Mouse (Mus musculus) erythroblast, embryonic 14.5 days (primary cell): ENCODE results near the gene Chic2.

Source experiments
- GATA1 ChIP-seq: IDR thresholded peaks from 2 replicates; pipeline ENCODE4 v1.6.1; 2012; ENCODE audit warnings: low read length, inconsistent platforms, mixed read lengths
- TAL1 ChIP-seq: IDR thresholded peaks from 3 replicates; pipeline ENCODE4 v1.6.1; 2012; ENCODE audit warnings: low read length, inconsistent platforms, mixed read lengths

DNA sequence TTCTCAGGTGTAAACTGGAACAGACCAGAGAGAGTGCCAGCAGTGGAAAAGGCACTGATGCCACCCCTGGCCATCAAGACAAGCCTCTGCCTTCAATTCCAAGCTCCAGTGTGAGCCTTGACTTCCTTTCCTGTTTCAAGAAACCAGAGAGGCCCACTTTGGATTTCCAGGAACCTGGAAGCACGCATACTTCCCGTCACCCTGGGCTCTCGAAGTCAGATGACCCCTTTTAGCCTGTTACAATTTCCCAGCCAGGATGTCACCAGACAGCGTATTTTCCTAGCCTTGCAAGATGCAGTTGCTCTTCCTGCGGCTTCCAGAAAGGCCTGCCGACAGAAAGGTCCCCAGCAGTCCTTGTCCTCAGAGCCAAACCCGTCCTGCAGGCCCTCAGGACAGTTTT lies 65.0 kb downstream of the Chic2 start:
- TF ChIP-seq GATA1 (no peak), TAL1 (no peak)
